Mouse (Mus musculus) ovary, postnatal 14 days (tissue): Measurements from ENCODE around the gene Acbd3.

ENCODE experiments used
- DNase-seq: peaks from one replicate; pipeline ENCODE4 v3.0.0; 2022; ENCODE audit warnings: low spot score

The Acbd3 gene

GRCm38 (mm10) chr1:180725704-180726179, at the start of gene Acbd3:
Acbd3 (plus strand) TSS chr1:180726043.
- DNase-seq = peak; percentile 89

- no peak for DNase-seq
Measured at GRCm38 (mm10) chr1:180691284-180691683, 34.6 kb upstream of the Acbd3 start.

- DNase-seq = no peak
Measured at GRCm38 (mm10) chr1:180696626-180697352, 29.1 kb upstream of the Acbd3 start, which contains the start of gene Mixl1. Mixl1 (minus strand) TSS chr1:180697034.

GRCm38 (mm10) chr1:180698063-180698462, 27.8 kb upstream of the Acbd3 start:
- no peak for DNase-seq

- no peak for DNase-seq
Measured at GRCm38 (mm10) chr1:180703400-180703799, 22.4 kb upstream of the Acbd3 start.

GRCm38 (mm10) chr1:180707368-180707767, 18.5 kb upstream of the Acbd3 start:
- DNase-seq = no peak

- DNase-seq = no peak
Measured at GRCm38 (mm10) chr1:180707813-180708212, 18.0 kb upstream of the Acbd3 start.

- no peak for DNase-seq
Measured at GRCm38 (mm10) chr1:180708935-180709776, 16.7 kb upstream of the Acbd3 start.

- DNase-seq = no peak
Measured at GRCm38 (mm10) chr1:180718756-180719155, 7.1 kb upstream of the Acbd3 start.

GRCm38 (mm10) chr1:180719483-180719882, 6.4 kb upstream of the Acbd3 start:
- no peak for DNase-seq

GRCm38 (mm10) chr1:180719951-180720689, 5.7 kb upstream of the Acbd3 start:
- peak; percentile 89 for DNase-seq

GRCm38 (mm10) chr1:180722608-180723007, 3.2 kb upstream of the Acbd3 start:
- no peak for DNase-seq

- no peak for DNase-seq
Measured at GRCm38 (mm10) chr1:180723701-180724238, 2.1 kb upstream of the Acbd3 start.

- DNase-seq = no peak
Measured at GRCm38 (mm10) chr1:180726183-180726582, 340 bp downstream of the Acbd3 start.

- DNase-seq = no peak
Measured at GRCm38 (mm10) chr1:180729231-180729630, 3.4 kb downstream of the Acbd3 start.

- no peak for DNase-seq
Measured at GRCm38 (mm10) chr1:180747827-180748226, 22.0 kb downstream of the Acbd3 start.

GRCm38 (mm10) chr1:180752115-180752514, 26.3 kb downstream of the Acbd3 start:
- no peak for DNase-seq

- DNase-seq = no peak
Measured at GRCm38 (mm10) chr1:180754376-180754775, 28.5 kb downstream of the Acbd3 start.

GRCm38 (mm10) chr1:180756711-180757110, 30.9 kb downstream of the Acbd3 start:
- no peak for DNase-seq

- no peak for DNase-seq
Measured at GRCm38 (mm10) chr1:180757252-180757955, 31.6 kb downstream of the Acbd3 start.

GRCm38 (mm10) chr1:180757956-180758520, 32.2 kb downstream of the Acbd3 start:
- no peak for DNase-seq
